Mouse (Mus musculus) T-helper 17 cell (primary cell): ENCODE results near the gene Polr3f.

Source experiments
- in situ Hi-C, 2 experiments: fragments of 300-600 bp; cut with MboI, MseI; formaldehyde crosslinking; loops; 1 replicate in 1 of 2; 2 replicates in 1 of 2; pipeline ENCODE4 v1.15.1; 2025; ENCODE audit warnings: high pct_unique_total_duplicates in 2 of 2

The Polr3f gene

GRCm38 (mm10) chr2:144526981-144527820, at the start of gene Polr3f, which contains the start of gene Dzank1:
Gene Polr3f (plus strand): TSS chr2:144527718.
Gene Dzank1 (minus strand): TSS chr2:144527414.
- in situ Hi-C loops: loop anchor here in 1 of 2 experiments (5.0 kb wide), 1 partner anchor 515 kb away; the partner anchor contains the start of gene Rrbp1

GRCm38 (mm10) chr2:144479421-144479820, 48.1 kb upstream of the Polr3f start:
- in situ Hi-C loops: loop anchor here in 1 of 2 experiments (25.0 kb wide), 2 partner anchors 533 to 1108 kb away; no protein-coding TSS in a partner anchor

GRCm38 (mm10) chr2:144484084-144484483, 43.4 kb upstream of the Polr3f start:
- in situ Hi-C loops: loop anchor here in 1 of 2 experiments (25.0 kb wide), 2 partner anchors 528 to 1103 kb away; no protein-coding TSS in a partner anchor

GRCm38 (mm10) chr2:144485439-144485838, 42.1 kb upstream of the Polr3f start:
- in situ Hi-C loops: loop anchor here in 1 of 2 experiments (25.0 kb wide), 2 partner anchors 527 to 1102 kb away; no protein-coding TSS in a partner anchor

GRCm38 (mm10) chr2:144487476-144487875, 40.0 kb upstream of the Polr3f start:
- in situ Hi-C loops: loop anchor here in 1 of 2 experiments (25.0 kb wide), 2 partner anchors 525 to 1100 kb away; no protein-coding TSS in a partner anchor

- in situ Hi-C loops: loop anchor here in 1 of 2 experiments (25.0 kb wide), 2 partner anchors 523 to 1098 kb away; no protein-coding TSS in a partner anchor
These were observed 38.2 kb upstream of the Polr3f start for GRCm38 (mm10) chr2:144489342-144489741.

GRCm38 (mm10) chr2:144502134-144502533, 25.4 kb upstream of the Polr3f start:
- in situ Hi-C loops: no loop called here

GRCm38 (mm10) chr2:144514619-144515018, 12.9 kb upstream of the Polr3f start:
- in situ Hi-C loops: no loop called here

GRCm38 (mm10) chr2:144519772-144520171, 7.7 kb upstream of the Polr3f start:
- in situ Hi-C loops: no loop called here

GRCm38 (mm10) chr2:144525856-144526255, 1.7 kb upstream of the Polr3f start:
- in situ Hi-C loops: loop anchor here in 1 of 2 experiments (5.0 kb wide), 1 partner anchor 514 kb away; the partner anchor contains the start of gene Rrbp1

- in situ Hi-C loops: loop anchor here in 1 of 2 experiments (5.0 kb wide), 1 partner anchor 515 kb away; the partner anchor contains the start of gene Rrbp1
These were observed 280 bp downstream of the Polr3f start for GRCm38 (mm10) chr2:144527821-144528174.

GRCm38 (mm10) chr2:144537123-144537522, 9.6 kb downstream of the Polr3f start:
- in situ Hi-C loops: no loop called here

- in situ Hi-C loops: no loop called here
These were observed 13.7 kb downstream of the Polr3f start for GRCm38 (mm10) chr2:144541246-144541645.

- in situ Hi-C loops: no loop called here
These were observed 16.2 kb downstream of the Polr3f start for GRCm38 (mm10) chr2:144543670-144544069.

- in situ Hi-C loops: no loop called here
These were observed 17.1 kb downstream of the Polr3f start for GRCm38 (mm10) chr2:144544630-144545029.

- in situ Hi-C loops: no loop called here
These were observed 17.5 kb downstream of the Polr3f start for GRCm38 (mm10) chr2:144545061-144545460.

GRCm38 (mm10) chr2:144545481-144545880, 18.0 kb downstream of the Polr3f start:
- in situ Hi-C loops: no loop called here

- in situ Hi-C loops: no loop called here
These were observed 20.0 kb downstream of the Polr3f start for GRCm38 (mm10) chr2:144547559-144547958.

GRCm38 (mm10) chr2:144550529-144550928, 23.0 kb downstream of the Polr3f start, which contains the start of gene Rbbp9:
Gene Rbbp9 (minus strand): TSS chr2:144550869.
- in situ Hi-C loops: no loop called here

GRCm38 (mm10) chr2:144553905-144554304, 26.4 kb downstream of the Polr3f start:
- in situ Hi-C loops: no loop called here

GRCm38 (mm10) chr2:144555286-144555819, 27.8 kb downstream of the Polr3f start:
- in situ Hi-C loops: no loop called here
